Mouse (Mus musculus): ENCODE data around the gene Cfap54. TPM values are rescaled to one million over a fixed set of nuclear protein-coding genes. Genes with fewer than 3 reads are reported as not detected.

Gene Cfap54
- polyA plus RNA-seq, 1 experiment from 2014 or later: not detected

- no peak overlapping the region for H3K27ac ChIP-seq (replicated peaks)
- no peak overlapping the region for H3K9ac ChIP-seq (ENCODE audit: low read length)
- H3K36me3 ChIP-seq (ENCODE audit: control insufficient read depth, insufficient read depth, low read length): no peaks in the 10 kb centered on the region
- H3K9me3 ChIP-seq (ENCODE audit: control insufficient read depth, low read length): no peaks in the 10 kb centered on the region
- no peaks in the 10 kb centered on the region for H3K4me1 ChIP-seq (replicated peaks; ENCODE audit: control insufficient read depth, insufficient read depth)
- H3K27me3 ChIP-seq (ENCODE audit: control insufficient read depth, insufficient read depth, low read length): no peaks in the 10 kb centered on the region
- WGBS: 87% methylated on average over 9 of the region's 9 CpGs
- H3K4me3 ChIP-seq (ENCODE audit: low read depth, low read length): no peak overlapping the region
- TF ChIP-seq CTCF (IDR thresholded peaks at IDR 0.05; ENCODE audit: low read depth) (no peak), EP300 (optimal IDR thresholded peaks at IDR 0.05) (no peak)
- no peak overlapping the region for H3K4me2 ChIP-seq (replicated peaks; ENCODE audit: low read depth)
- no peak for ATAC-seq (ENCODE audit: low FRiP score, low TSS enrichment)
- DNase-seq (ENCODE audit: low spot score): no peak
Observed at GRCm38 (mm10) chr10:92840980-92841379, 240.4 kb downstream of the Cfap54 start.

GRCm38 (mm10) chr10:92837572-92837971, 243.8 kb downstream of the Cfap54 start:
- 62% methylated on average over 5 of the region's 5 CpGs for WGBS
- Histone ChIP-seq H3K36me3 (ENCODE audit: control insufficient read depth, insufficient read depth, low read length) (no peaks in the 10 kb centered on the region), H3K27me3 (ENCODE audit: control insufficient read depth, insufficient read depth, low read length) (no peaks in the 10 kb centered on the region), H3K4me1 (replicated peaks; ENCODE audit: control insufficient read depth, insufficient read depth) (no peaks in the 10 kb centered on the region), H3K4me3 (ENCODE audit: low read depth, low read length) (no peak overlapping the region), H3K9ac (ENCODE audit: low read length) (no peak overlapping the region), H3K9me3 (ENCODE audit: control insufficient read depth, low read length) (no peaks in the 10 kb centered on the region), H3K27ac (replicated peaks) (no peak overlapping the region), H3K4me2 (replicated peaks; ENCODE audit: low read depth) (no peak overlapping the region)
- TF ChIP-seq CTCF (IDR thresholded peaks at IDR 0.05; ENCODE audit: low read depth) (no peak), EP300 (optimal IDR thresholded peaks at IDR 0.05) (no peak)
- ATAC-seq (ENCODE audit: low FRiP score, low TSS enrichment): no peak
- no peak for DNase-seq (ENCODE audit: low spot score)

- WGBS: 62% methylated on average over 2 of the region's 2 CpGs
- H3K27ac ChIP-seq (replicated peaks): no peak overlapping the region
- TF ChIP-seq EP300 (optimal IDR thresholded peaks at IDR 0.05) (no peak), CTCF (IDR thresholded peaks at IDR 0.05; ENCODE audit: low read depth) (no peak)
- DNase-seq (ENCODE audit: low spot score) (no peak), ATAC-seq (ENCODE audit: low FRiP score, low TSS enrichment) (no peak)
- no peaks in the 10 kb centered on the region for H3K9me3 ChIP-seq (ENCODE audit: control insufficient read depth, low read length)
- no peak overlapping the region for H3K4me2 ChIP-seq (replicated peaks; ENCODE audit: low read depth)
- no peaks in the 10 kb centered on the region for H3K27me3 ChIP-seq (ENCODE audit: control insufficient read depth, insufficient read depth, low read length)
- H3K9ac ChIP-seq (ENCODE audit: low read length): no peak overlapping the region
- H3K4me1 ChIP-seq (replicated peaks; ENCODE audit: control insufficient read depth, insufficient read depth): no peaks in the 10 kb centered on the region
- no peak overlapping the region for H3K4me3 ChIP-seq (ENCODE audit: low read depth, low read length)
- H3K36me3 ChIP-seq (ENCODE audit: control insufficient read depth, insufficient read depth, low read length): no peaks in the 10 kb centered on the region
Observed at GRCm38 (mm10) chr10:92837045-92837444, 244.4 kb downstream of the Cfap54 start.

GRCm38 (mm10) chr10:92821499-92821898, 259.9 kb downstream of the Cfap54 start:
- DNase-seq (ENCODE audit: low spot score) (no peak), ATAC-seq (ENCODE audit: low FRiP score, low TSS enrichment) (no peak)
- no peaks in the 10 kb centered on the region for H3K27me3 ChIP-seq (ENCODE audit: control insufficient read depth, insufficient read depth, low read length)
- H3K4me1 ChIP-seq (replicated peaks; ENCODE audit: control insufficient read depth, insufficient read depth): no peaks in the 10 kb centered on the region
- H3K27ac ChIP-seq (replicated peaks): no peak overlapping the region
- no peak overlapping the region for H3K4me3 ChIP-seq (ENCODE audit: low read depth, low read length)
- no peak overlapping the region for H3K9ac ChIP-seq (ENCODE audit: low read length)
- H3K4me2 ChIP-seq (replicated peaks; ENCODE audit: low read depth): no peak overlapping the region
- H3K9me3 ChIP-seq (ENCODE audit: control insufficient read depth, low read length): no peaks in the 10 kb centered on the region
- TF ChIP-seq EP300 (optimal IDR thresholded peaks at IDR 0.05) (no peak), CTCF (IDR thresholded peaks at IDR 0.05; ENCODE audit: low read depth) (no peak)
- WGBS: 53% methylated on average over 4 of the region's 4 CpGs
- no peaks in the 10 kb centered on the region for H3K36me3 ChIP-seq (ENCODE audit: control insufficient read depth, insufficient read depth, low read length)

- ATAC-seq (ENCODE audit: low FRiP score, low TSS enrichment) (no peak), DNase-seq (ENCODE audit: low spot score) (no peak)
- 52% methylated on average over 5 of the region's 5 CpGs for WGBS
- Histone ChIP-seq H3K27ac (replicated peaks) (no peak overlapping the region), H3K27me3 (ENCODE audit: control insufficient read depth, insufficient read depth, low read length) (no peaks in the 10 kb centered on the region), H3K36me3 (ENCODE audit: control insufficient read depth, insufficient read depth, low read length) (no peaks in the 10 kb centered on the region), H3K9me3 (ENCODE audit: control insufficient read depth, low read length) (no peaks in the 10 kb centered on the region), H3K4me1 (replicated peaks; ENCODE audit: control insufficient read depth, insufficient read depth) (no peaks in the 10 kb centered on the region), H3K4me3 (ENCODE audit: low read depth, low read length) (no peak overlapping the region), H3K4me2 (replicated peaks; ENCODE audit: low read depth) (no peak overlapping the region), H3K9ac (ENCODE audit: low read length) (no peak overlapping the region)
- TF ChIP-seq EP300 (optimal IDR thresholded peaks at IDR 0.05) (no peak), CTCF (IDR thresholded peaks at IDR 0.05; ENCODE audit: low read depth) (no peak)
Observed at GRCm38 (mm10) chr10:92818190-92818589, 263.2 kb downstream of the Cfap54 start.

GRCm38 (mm10) chr10:92816903-92817302, 264.5 kb downstream of the Cfap54 start:
- Histone ChIP-seq H3K4me1 (replicated peaks; ENCODE audit: control insufficient read depth, insufficient read depth) (no peaks in the 10 kb centered on the region), H3K9me3 (ENCODE audit: control insufficient read depth, low read length) (no peaks in the 10 kb centered on the region), H3K27ac (replicated peaks) (no peak overlapping the region), H3K36me3 (ENCODE audit: control insufficient read depth, insufficient read depth, low read length) (no peaks in the 10 kb centered on the region), H3K9ac (ENCODE audit: low read length) (no peak overlapping the region), H3K4me3 (ENCODE audit: low read depth, low read length) (no peak overlapping the region), H3K27me3 (ENCODE audit: control insufficient read depth, insufficient read depth, low read length) (no peaks in the 10 kb centered on the region), H3K4me2 (replicated peaks; ENCODE audit: low read depth) (no peak overlapping the region)
- 70% methylated on average over 5 of the region's 5 CpGs for WGBS
- TF ChIP-seq EP300 (optimal IDR thresholded peaks at IDR 0.05) (no peak), CTCF (IDR thresholded peaks at IDR 0.05; ENCODE audit: low read depth) (no peak)
- ATAC-seq (ENCODE audit: low FRiP score, low TSS enrichment) (no peak), DNase-seq (ENCODE audit: low spot score) (no peak)

Data from stomach, postnatal 0 days (tissue).